Mouse (Mus musculus) heart, adult 9 months (tissue): Measurements from ENCODE around the gene Cxcl12.

Experiments
- DNase-seq, 2 experiments: peaks; one replicate each; pipeline ENCODE4 v3.0.0; 2022; ENCODE audit warnings: low spot score in 2 of 2

Gene Cxcl12

GRCm38 (mm10) chr6:117168321-117169011 lies at the start of gene Cxcl12:
Gene Cxcl12, plus strand, starts transcription at chr6:117168535.
- peak; percentile 78 to 81 for DNase-seq

- DNase-seq, result no peak
These were observed 46.3 kb upstream of the Cxcl12 start for GRCm38 (mm10) chr6:117122074-117122473.

GRCm38 (mm10) chr6:117126356-117126755 lies 42.0 kb upstream of the Cxcl12 start:
- no peak for DNase-seq

DNA sequence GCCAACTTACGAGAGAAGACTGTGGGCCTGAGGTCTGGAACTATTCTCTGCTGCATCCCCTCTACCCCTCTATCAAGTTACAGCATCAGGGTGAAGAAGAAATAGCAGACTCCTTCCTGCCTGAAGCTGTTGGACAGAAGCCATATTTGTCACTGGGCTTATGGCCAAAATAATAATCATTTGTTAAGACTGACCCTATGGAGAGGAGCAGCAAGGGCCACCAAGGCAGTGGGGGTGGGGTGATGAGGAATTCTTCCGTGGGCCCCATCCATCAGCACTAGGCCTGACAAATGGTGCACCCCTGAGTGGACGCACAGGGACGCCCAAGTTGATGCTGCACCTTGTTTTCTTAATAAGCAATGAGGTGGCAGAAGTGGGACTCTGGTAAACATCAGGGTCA lies 38.9 kb upstream of the Cxcl12 start:
- no peak for DNase-seq

DNA sequence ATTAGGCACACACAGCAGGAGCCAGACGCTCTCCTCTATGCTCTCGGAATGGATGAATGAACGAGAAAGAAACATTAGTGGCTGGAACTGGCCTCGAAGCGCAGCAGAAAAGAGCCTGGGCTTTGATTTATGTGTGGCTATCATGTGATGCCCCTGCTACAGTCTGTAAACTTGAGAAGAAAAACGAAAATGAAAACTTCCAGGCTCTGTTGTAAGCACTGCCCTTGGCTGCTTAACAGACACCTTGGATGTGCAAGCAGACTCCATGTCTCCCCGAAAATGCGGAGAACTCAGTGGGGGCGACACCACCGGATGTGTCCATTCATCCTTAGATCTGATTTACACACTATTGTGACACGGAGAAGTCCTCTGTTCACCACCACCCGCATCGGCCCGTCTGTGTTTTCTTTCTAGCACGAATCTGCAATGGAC lies 37.6 kb upstream of the Cxcl12 start:
- DNase-seq, result no peak

GRCm38 (mm10) chr6:117134526-117134925 lies 33.8 kb upstream of the Cxcl12 start:
- DNase-seq, result peak; percentile 56 to 57

GRCm38 (mm10) chr6:117137735-117138134 lies 30.6 kb upstream of the Cxcl12 start:
- peak; percentile 61 to 66 for DNase-seq

DNA sequence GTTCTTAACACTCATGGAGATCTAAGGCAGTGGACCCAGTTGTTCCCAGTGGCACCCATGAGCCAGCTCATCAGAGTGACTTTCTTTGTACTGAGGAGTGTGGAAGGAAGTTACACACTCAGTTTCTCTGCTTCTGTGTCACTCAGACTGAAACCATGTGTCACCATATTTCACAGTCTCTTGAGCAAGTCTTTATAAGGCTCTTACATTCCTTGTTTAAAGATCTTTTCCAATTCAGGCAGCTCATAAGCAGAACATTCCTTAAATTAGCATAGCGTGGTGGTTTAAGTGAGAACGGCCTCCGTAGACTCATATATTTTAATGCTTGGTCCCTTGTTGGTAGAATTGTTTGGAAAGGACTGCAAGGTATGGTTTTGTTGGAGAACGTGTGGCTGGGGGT lies 27.4 kb upstream of the Cxcl12 start:
- DNase-seq, result no peak

- no peak for DNase-seq
These were observed 21.4 kb upstream of the Cxcl12 start for GRCm38 (mm10) chr6:117146951-117147350.

DNA sequence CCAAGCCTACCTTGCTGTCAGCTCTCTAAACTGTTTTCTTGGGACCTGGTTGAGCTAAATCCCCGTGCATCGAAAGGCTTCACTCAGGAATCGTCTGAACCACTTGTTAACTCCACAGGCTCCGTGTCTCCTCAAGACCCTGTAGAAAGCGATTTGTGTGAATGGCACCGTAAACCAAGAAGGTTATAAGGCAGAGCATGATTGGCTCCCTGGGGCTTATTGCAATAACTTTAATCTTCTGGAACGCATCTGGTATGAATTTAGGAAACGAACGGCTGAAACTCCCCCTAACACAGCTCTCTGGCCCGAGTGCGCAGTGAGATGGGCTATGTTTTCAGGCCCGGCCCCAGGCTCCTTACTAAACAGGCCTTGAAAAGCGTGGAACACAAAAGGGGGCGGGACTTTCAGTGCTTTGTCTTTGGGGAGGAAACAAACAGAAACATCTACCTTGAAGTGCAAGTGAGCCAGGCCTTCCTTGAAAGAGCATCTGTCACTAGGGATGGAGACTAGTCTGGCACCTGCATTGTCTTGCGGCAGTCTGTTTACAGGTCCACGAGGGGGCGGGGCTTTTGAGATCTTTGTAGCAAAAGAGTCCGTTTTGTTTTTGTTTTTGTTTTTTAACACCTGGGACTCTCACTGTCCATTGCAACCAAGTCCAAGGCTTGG lies 16.7 kb upstream of the Cxcl12 start:
- DNase-seq, result no peak

DNA sequence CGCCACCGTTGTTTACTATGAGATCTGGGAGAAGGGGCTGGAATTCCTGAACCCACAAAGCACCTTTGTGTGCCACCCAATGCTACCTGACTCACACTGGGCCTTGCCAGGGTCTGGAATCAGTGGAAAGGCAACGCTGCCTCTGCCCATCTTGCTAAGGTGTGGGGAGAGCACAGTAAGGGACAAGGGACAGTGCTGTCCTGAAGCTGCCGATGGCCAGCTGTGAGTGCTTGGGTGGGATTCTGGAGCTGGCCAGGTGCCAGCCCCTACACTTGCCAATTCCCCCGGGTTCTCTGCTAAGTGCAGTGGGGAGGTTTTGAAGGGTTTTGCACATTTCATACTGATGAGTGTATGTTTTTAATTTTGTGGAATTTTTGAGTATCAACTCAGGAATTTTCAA lies 15.3 kb upstream of the Cxcl12 start:
- DNase-seq, result no peak

DNA sequence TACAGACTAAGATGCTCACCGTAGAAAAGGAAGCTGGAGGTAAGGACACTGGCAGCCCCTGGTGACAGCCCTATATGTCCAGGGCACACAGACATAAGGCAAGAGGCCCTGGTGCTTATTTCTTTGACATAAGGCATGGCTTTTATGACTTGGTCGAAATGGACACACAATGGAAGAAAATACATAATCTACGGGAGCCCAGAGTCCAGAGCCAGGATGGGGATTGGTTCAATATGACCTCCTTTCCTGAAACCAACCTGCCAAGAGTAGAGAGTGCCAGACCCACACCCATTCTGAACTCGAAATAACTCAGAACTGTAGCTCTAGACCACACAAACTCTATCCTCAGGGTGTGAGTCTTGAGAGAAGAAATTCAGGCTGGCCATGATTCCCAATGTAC lies 11.5 kb upstream of the Cxcl12 start:
- no peak for DNase-seq

GRCm38 (mm10) chr6:117159710-117160690 lies 8.3 kb upstream of the Cxcl12 start:
- no peak for DNase-seq

DNA sequence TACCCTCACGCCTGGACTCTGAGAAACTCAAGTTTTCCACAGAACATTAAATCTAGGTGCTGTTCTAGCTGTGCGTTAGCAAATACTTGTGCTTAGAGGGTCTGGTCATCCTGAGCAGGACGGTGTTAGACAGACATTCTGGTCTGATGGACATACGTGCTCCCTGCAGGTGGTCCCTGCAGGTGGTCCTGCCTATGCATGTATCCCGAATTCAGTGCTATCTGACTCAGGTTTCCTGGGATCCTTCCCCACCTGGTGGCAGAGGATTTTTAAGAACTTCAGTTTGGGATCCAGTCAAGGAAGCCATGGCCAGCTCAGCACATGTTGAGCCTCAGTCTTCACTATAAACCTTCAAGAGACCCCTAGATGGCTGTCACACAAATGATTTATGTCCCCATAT lies 4.8 kb upstream of the Cxcl12 start:
- DNase-seq, result no peak

DNA sequence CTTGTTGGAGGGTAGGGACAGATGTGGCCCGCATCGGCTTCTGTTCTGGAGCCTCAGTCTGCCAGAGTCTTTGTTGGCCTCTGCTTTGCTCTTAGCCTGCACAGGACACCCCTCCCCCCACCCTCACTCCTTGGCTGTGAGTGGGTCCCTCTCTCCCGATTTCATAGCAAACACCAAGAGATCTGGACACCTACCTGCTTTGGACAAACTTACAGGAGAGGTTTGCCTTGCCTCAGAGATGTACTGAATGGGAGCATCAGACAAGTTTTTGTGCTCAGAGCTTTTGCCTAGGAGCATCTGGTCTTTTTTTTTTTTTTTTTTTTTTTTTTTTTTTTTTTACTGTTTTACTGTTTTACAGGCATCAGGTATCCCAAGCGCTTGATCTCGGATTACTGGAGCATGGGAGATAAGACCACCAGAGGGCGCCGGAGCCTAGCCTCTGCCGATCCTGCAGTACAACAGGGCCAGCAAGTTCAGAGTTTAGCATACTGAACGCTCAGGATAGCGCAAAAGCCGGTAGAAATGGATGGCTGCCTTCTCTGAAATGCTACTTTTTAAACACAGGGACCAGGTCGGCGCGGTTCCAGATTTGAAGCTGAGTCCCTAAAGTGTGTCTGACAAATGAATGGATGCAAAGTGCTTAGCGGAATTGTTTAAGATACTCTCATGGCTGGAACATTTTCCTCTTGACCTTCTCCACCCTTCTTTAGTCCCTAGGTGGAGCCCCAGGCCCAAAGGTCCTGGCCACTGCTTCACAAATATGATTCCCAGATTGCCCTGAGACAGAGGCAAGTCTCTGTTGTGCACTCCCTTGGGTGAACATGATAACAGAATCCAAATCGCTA lies 1.5 kb upstream of the Cxcl12 start:
- peak; percentile 78 to 90 for DNase-seq

DNA sequence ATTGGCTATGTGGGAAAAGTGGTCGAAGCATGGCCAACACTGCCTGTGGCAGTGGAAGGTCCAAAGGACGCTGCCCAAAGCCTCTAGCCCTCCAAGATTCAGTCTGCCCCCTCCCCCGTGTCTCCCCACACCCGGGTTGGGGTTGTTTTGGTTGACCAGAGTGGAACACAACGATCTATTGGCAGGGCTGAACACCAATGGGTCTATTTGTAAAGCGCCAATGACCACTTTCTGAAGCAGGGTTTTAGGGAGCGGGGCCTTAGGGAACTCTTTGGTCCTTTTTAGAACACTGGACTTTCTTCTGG lies 957 bp upstream of the Cxcl12 start:
- DNase-seq, result no peak

GRCm38 (mm10) chr6:117169051-117169909 lies 945 bp downstream of the Cxcl12 start:
- DNase-seq, result peak; percentile 23 to 29

GRCm38 (mm10) chr6:117169910-117170747 lies 1.8 kb downstream of the Cxcl12 start:
- no peak for DNase-seq

GRCm38 (mm10) chr6:117172358-117172757 lies 4.0 kb downstream of the Cxcl12 start:
- DNase-seq, result no peak

- DNase-seq, result peak; percentile 63 to 80
These were observed 5.5 kb downstream of the Cxcl12 start for GRCm38 (mm10) chr6:117173876-117174275.
